Mouse (Mus musculus): ENCODE results near the gene Nos1ap. TPM values are rescaled to one million over a fixed set of nuclear protein-coding genes. Genes with fewer than 3 reads are reported as not detected.

Gene Nos1ap
- polyA plus RNA-seq, 1 experiment from 2014 or later: 17.2 TPM

GRCm38 (mm10) chr1:170323001-170323400 is 266.7 kb downstream of the Nos1ap start:
- no peak overlapping the region for H3K9ac ChIP-seq (replicated peaks; ENCODE audit: low read depth, low read length)
- H3K36me3 ChIP-seq (ENCODE audit: control insufficient read depth, insufficient read depth, low read length): no peaks in the 10 kb centered on the region; the same call in 1 of the 2 replicates
- no peak for ATAC-seq (ENCODE audit: insufficient number of reproducible peaks, insufficient read depth, low FRiP score, low read depth)
- H3K4me1 ChIP-seq (ENCODE audit: control insufficient read depth, insufficient read depth, low read length): no peaks in the 10 kb centered on the region
- H3K9me3 ChIP-seq (ENCODE audit: control insufficient read depth, low read depth, low read length): no peaks in the 10 kb centered on the region
- H3K27ac ChIP-seq (ENCODE audit: low read length): no peak overlapping the region
- WGBS: 86% methylated on average over 10 of the region's 10 CpGs
- no peaks in the 10 kb centered on the region for H3K27me3 ChIP-seq (ENCODE audit: control insufficient read depth, insufficient read depth, low read length)
- H3K4me2 ChIP-seq (replicated peaks; ENCODE audit: low read depth, low read length): no peak overlapping the region
- H3K4me3 ChIP-seq (ENCODE audit: low read depth, low read length): no peak overlapping the region

GRCm38 (mm10) chr1:170322046-170322445 is 267.6 kb downstream of the Nos1ap start:
- Histone ChIP-seq H3K4me3 (ENCODE audit: low read depth, low read length) (no peak overlapping the region), H3K4me2 (replicated peaks; ENCODE audit: low read depth, low read length) (no peak overlapping the region), H3K9ac (replicated peaks; ENCODE audit: low read depth, low read length) (no peak overlapping the region), H3K36me3 (ENCODE audit: control insufficient read depth, insufficient read depth, low read length) (no peaks in the 10 kb centered on the region), H3K27ac (ENCODE audit: low read length) (no peak overlapping the region), H3K9me3 (ENCODE audit: control insufficient read depth, low read depth, low read length) (no peaks in the 10 kb centered on the region), H3K4me1 (ENCODE audit: control insufficient read depth, insufficient read depth, low read length) (no peaks in the 10 kb centered on the region), H3K27me3 (ENCODE audit: control insufficient read depth, insufficient read depth, low read length) (no peaks in the 10 kb centered on the region)
- no peak for ATAC-seq (ENCODE audit: insufficient number of reproducible peaks, insufficient read depth, low FRiP score, low read depth)
- WGBS: 85% methylated on average over 2 of the region's 2 CpGs

GRCm38 (mm10) chr1:170311431-170311830 is 278.2 kb downstream of the Nos1ap start:
- no peaks in the 10 kb centered on the region for H3K36me3 ChIP-seq (ENCODE audit: control insufficient read depth, insufficient read depth, low read length)
- no peak overlapping the region for H3K9ac ChIP-seq (replicated peaks; ENCODE audit: low read depth, low read length)
- no peaks in the 10 kb centered on the region for H3K27me3 ChIP-seq (ENCODE audit: control insufficient read depth, insufficient read depth, low read length)
- 87% methylated on average over 6 of the region's 6 CpGs for WGBS
- no peak overlapping the region for H3K4me3 ChIP-seq (ENCODE audit: low read depth, low read length)
- H3K4me1 ChIP-seq (ENCODE audit: control insufficient read depth, insufficient read depth, low read length): no peaks in the 10 kb centered on the region
- no peak overlapping the region for H3K4me2 ChIP-seq (replicated peaks; ENCODE audit: low read depth, low read length)
- ATAC-seq (ENCODE audit: insufficient number of reproducible peaks, insufficient read depth, low FRiP score, low read depth): no peak
- no peaks in the 10 kb centered on the region for H3K9me3 ChIP-seq (ENCODE audit: control insufficient read depth, low read depth, low read length)
- H3K27ac ChIP-seq (ENCODE audit: low read length): no peak overlapping the region

- no peak within 1 kb of the TSS for H3K9ac ChIP-seq (replicated peaks; ENCODE audit: low read depth, low read length)
- H3K27ac ChIP-seq (ENCODE audit: low read length): no peak within 1 kb of the TSS
- H3K4me2 ChIP-seq (replicated peaks; ENCODE audit: low read depth, low read length): no peak within 1 kb of the TSS
- H3K4me1 ChIP-seq (ENCODE audit: control insufficient read depth, insufficient read depth, low read length): no peaks in the 10 kb centered on the region
- 84% methylated on average over 4 of the region's 4 CpGs for WGBS
- H3K36me3 ChIP-seq (ENCODE audit: control insufficient read depth, insufficient read depth, low read length): no peaks in the 10 kb centered on the region
- H3K9me3 ChIP-seq (ENCODE audit: control insufficient read depth, low read depth, low read length): no peaks in the 10 kb centered on the region
- no peak for ATAC-seq (ENCODE audit: insufficient number of reproducible peaks, insufficient read depth, low FRiP score, low read depth)
- no peaks in the 10 kb centered on the region for H3K27me3 ChIP-seq (ENCODE audit: control insufficient read depth, insufficient read depth, low read length)
- no peak within 1 kb of the TSS for H3K4me3 ChIP-seq (ENCODE audit: low read depth, low read length)
Measured at GRCm38 (mm10) chr1:170308503-170308902, 281.2 kb downstream of the Nos1ap start, which contains the start of gene Spata46. TSS of gene Spata46 (plus strand) at chr1:170308803.

- Histone ChIP-seq H3K9ac (replicated peaks; ENCODE audit: low read depth, low read length) (no peak within 1 kb of the TSS), H3K4me1 (ENCODE audit: control insufficient read depth, insufficient read depth, low read length) (no peaks in the 10 kb centered on the region), H3K4me2 (replicated peaks; ENCODE audit: low read depth, low read length) (no peak within 1 kb of the TSS), H3K36me3 (ENCODE audit: control insufficient read depth, insufficient read depth, low read length) (no peaks in the 10 kb centered on the region), H3K9me3 (ENCODE audit: control insufficient read depth, low read depth, low read length) (no peaks in the 10 kb centered on the region), H3K27ac (ENCODE audit: low read length) (no peak within 1 kb of the TSS), H3K4me3 (ENCODE audit: low read depth, low read length) (no peak within 1 kb of the TSS), H3K27me3 (ENCODE audit: control insufficient read depth, insufficient read depth, low read length) (no peaks in the 10 kb centered on the region)
- ATAC-seq (ENCODE audit: insufficient number of reproducible peaks, insufficient read depth, low FRiP score, low read depth): no peak
- 93% methylated on average over 4 of the region's 4 CpGs for WGBS
Measured at GRCm38 (mm10) chr1:170306232-170306631, 283.4 kb downstream of the Nos1ap start, which contains the start of gene Gm7694. TSS of gene Gm7694 (minus strand) at chr1:170306332.

GRCm38 (mm10) chr1:170305002-170305401 is 284.7 kb downstream of the Nos1ap start:
- 87% methylated on average over 10 of the region's 10 CpGs for WGBS
- no peak overlapping the region for H3K4me2 ChIP-seq (replicated peaks; ENCODE audit: low read depth, low read length)
- ATAC-seq (ENCODE audit: insufficient number of reproducible peaks, insufficient read depth, low FRiP score, low read depth): no peak

GRCm38 (mm10) chr1:170303103-170303502 is 286.6 kb downstream of the Nos1ap start:
- no peak overlapping the region for H3K27ac ChIP-seq (ENCODE audit: low read length)
- no peak overlapping the region for H3K4me3 ChIP-seq (ENCODE audit: low read depth, low read length)
- 79% methylated on average over 6 of the region's 6 CpGs for WGBS
- no peaks in the 10 kb centered on the region for H3K9me3 ChIP-seq (ENCODE audit: control insufficient read depth, low read depth, low read length)
- no peak for ATAC-seq (ENCODE audit: insufficient number of reproducible peaks, insufficient read depth, low FRiP score, low read depth)
- no peaks in the 10 kb centered on the region for H3K4me1 ChIP-seq (ENCODE audit: control insufficient read depth, insufficient read depth, low read length)
- no peak overlapping the region for H3K4me2 ChIP-seq (replicated peaks; ENCODE audit: low read depth, low read length)
- H3K36me3 ChIP-seq (ENCODE audit: control insufficient read depth, insufficient read depth, low read length): no peaks in the 10 kb centered on the region
- H3K9ac ChIP-seq (replicated peaks; ENCODE audit: low read depth, low read length): no peak overlapping the region
- no peaks in the 10 kb centered on the region for H3K27me3 ChIP-seq (ENCODE audit: control insufficient read depth, insufficient read depth, low read length)

More at GRCm38 (mm10) chr1:170305002-170305401, 284.7 kb downstream of the Nos1ap start:
- no peak overlapping the region for H3K9ac ChIP-seq (replicated peaks; ENCODE audit: low read depth, low read length)
- H3K27me3 ChIP-seq (ENCODE audit: control insufficient read depth, insufficient read depth, low read length): no peaks in the 10 kb centered on the region
- no peaks in the 10 kb centered on the region for H3K4me1 ChIP-seq (ENCODE audit: control insufficient read depth, insufficient read depth, low read length)
- H3K9me3 ChIP-seq (ENCODE audit: control insufficient read depth, low read depth, low read length): no peaks in the 10 kb centered on the region
- no peak overlapping the region for H3K4me3 ChIP-seq (ENCODE audit: low read depth, low read length)
- H3K36me3 ChIP-seq (ENCODE audit: control insufficient read depth, insufficient read depth, low read length): no peaks in the 10 kb centered on the region
- H3K27ac ChIP-seq (ENCODE audit: low read length): no peak overlapping the region

- Histone ChIP-seq H3K4me1 (ENCODE audit: control insufficient read depth, insufficient read depth, low read length) (no peaks in the 10 kb centered on the region), H3K4me2 (replicated peaks; ENCODE audit: low read depth, low read length) (no peak overlapping the region), H3K4me3 (ENCODE audit: low read depth, low read length) (no peak overlapping the region), H3K9ac (replicated peaks; ENCODE audit: low read depth, low read length) (no peak overlapping the region), H3K27me3 (ENCODE audit: control insufficient read depth, insufficient read depth, low read length) (no peaks in the 10 kb centered on the region), H3K27ac (ENCODE audit: low read length) (no peak overlapping the region), H3K36me3 (ENCODE audit: control insufficient read depth, insufficient read depth, low read length) (no peaks in the 10 kb centered on the region), H3K9me3 (ENCODE audit: control insufficient read depth, low read depth, low read length) (no peaks in the 10 kb centered on the region)
- 82% methylated on average over 6 of the region's 6 CpGs for WGBS
- no peak for ATAC-seq (ENCODE audit: insufficient number of reproducible peaks, insufficient read depth, low FRiP score, low read depth)
Measured at GRCm38 (mm10) chr1:170302456-170302855, 287.2 kb downstream of the Nos1ap start.

- no peaks in the 10 kb centered on the region for H3K27me3 ChIP-seq (ENCODE audit: control insufficient read depth, insufficient read depth, low read length)
- no peak overlapping the region for H3K9ac ChIP-seq (replicated peaks; ENCODE audit: low read depth, low read length)
- no peak overlapping the region for H3K4me2 ChIP-seq (replicated peaks; ENCODE audit: low read depth, low read length)
- H3K36me3 ChIP-seq (ENCODE audit: control insufficient read depth, insufficient read depth, low read length): no peaks in the 10 kb centered on the region
- WGBS: 91% methylated on average over 9 of the region's 9 CpGs
- no peak for ATAC-seq (ENCODE audit: insufficient number of reproducible peaks, insufficient read depth, low FRiP score, low read depth)
- no peak overlapping the region for H3K27ac ChIP-seq (ENCODE audit: low read length)
- no peak overlapping the region for H3K4me3 ChIP-seq (ENCODE audit: low read depth, low read length)
- no peaks in the 10 kb centered on the region for H3K4me1 ChIP-seq (ENCODE audit: control insufficient read depth, insufficient read depth, low read length)
- no peaks in the 10 kb centered on the region for H3K9me3 ChIP-seq (ENCODE audit: control insufficient read depth, low read depth, low read length)
Measured at GRCm38 (mm10) chr1:170301686-170302085, 288.0 kb downstream of the Nos1ap start.

Data from stomach, embryonic 14.5 days (tissue).